Mouse (Mus musculus): ENCODE measurements around the gene Car15.

Gene Car15

DNA sequence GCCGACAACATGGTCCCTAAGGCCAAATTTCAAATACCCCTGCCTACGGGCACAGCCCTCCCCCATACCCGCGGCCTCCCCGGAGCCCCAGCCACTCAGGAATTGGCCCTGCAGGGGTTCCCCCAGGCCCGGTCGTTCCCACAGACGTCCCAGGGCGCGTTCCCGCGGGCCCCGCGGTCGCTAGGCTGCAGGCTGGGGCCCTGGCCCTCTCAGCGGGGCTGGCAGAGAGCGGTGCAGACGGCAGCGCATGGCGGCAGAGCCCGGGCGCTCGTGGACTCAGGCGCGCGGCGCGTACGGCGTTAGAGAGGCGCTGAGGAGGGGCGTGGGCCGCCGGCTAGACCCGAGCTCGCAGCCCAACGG, 4.9 kb downstream of the Car15 start:
- DNase-seq (ENCODE audit: low spot score): peak; percentile 41

DNA sequence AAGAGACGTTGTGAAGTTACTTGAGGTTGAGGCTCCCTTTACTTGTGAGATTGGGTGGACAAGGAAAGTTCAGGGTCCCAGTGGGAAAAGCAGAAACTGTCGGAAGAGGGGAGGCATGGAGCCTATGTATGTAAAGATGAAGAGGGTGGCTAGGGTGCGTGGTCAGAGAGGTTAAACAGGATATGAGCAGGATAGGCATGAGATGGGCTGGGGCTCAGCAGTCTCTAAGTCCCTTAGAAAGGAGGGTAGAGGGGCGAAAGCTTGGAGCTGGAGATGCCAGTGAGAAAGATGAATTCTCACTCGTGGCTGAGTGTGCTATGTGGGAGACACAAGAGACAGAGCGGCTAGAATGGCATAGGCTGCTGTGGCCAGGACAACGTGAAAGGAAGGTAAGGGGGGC, 5.3 kb downstream of the Car15 start, which contains the start of gene B830017H08Rik:
Gene B830017H08Rik (plus strand): TSS at position 301 of the 400 bp plus-strand sequence.
- no peak for DNase-seq (ENCODE audit: low spot score)

DNA sequence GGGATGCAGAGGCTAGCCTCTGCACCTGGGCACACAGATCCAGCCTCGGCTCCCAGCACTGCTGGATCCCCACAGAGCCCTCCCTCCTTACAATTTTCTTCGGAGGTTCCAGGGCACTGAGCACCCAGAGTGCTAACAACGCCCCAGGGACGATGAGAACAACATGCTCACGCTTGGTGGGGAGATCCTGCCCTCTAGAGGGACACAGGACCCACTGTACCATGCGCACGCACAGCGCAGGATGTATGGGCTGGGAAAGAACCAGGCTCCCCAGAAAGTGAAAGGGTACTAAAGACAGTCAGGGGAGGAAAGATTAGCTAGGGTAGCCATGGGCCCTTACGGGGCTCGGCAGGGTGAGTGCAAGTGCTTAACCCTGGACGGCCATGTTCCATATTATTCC, 6.4 kb downstream of the Car15 start:
- no peak for DNase-seq (ENCODE audit: low spot score)

DNA sequence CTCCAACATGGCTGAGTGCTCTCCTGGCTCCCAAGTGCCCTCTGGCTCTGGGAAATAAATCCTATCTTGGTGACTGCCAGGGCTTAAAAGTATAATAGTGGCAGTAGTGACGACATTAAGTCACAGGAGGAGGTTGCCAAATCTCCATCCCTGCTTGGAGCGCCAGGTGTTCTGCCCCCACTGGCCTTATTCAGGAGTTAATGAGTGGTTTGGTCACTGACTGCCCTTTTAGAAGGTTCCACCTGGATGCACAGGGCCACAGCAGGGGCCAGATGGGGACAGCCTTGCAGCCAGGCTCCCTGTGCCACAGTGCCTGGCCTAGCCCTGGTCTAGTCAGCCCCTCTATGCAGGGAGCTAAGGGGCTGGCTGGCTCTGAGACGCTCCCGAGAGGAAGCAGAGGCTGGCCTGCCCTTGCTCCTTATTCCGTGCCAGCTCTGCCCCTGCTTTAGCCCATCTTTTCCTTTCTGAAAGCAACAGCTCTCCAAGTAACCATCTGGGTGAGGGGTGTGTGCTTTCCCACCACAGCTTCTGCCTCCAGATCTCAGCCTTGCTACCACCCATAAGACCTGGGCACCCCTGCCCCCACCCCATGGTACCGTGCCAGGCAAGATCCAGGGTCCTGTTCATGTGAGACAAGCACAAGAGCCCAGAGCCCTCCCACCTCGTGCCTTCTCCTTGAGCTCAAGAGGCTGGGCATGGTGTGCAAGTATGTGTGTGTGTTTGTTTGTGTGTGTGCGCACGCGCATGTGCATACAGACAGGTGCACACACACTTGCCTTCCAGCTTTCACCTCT, 7.6 kb downstream of the Car15 start:
- DNase-seq (ENCODE audit: low spot score): no peak

DNA sequence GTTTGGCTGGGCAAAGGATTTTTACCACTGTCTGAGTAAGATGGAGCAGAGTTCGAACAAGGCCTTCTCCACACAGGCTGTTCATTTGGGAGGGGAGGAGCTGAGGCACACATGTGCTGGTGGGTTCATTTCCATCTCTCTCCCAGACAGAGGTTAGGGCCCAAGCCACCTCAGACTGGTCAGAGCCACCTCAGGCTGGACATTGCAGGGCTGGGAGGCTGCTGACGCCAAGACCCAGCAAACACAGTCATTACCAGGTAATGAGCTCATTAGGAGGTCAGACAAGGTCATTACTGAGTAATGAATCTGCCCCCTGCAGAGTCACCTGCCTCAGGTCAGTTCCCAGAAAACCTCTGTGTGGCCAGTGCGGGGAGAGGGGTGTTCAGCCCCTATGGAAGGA, 9.3 kb downstream of the Car15 start:
- no peak for DNase-seq (ENCODE audit: low spot score)

DNA sequence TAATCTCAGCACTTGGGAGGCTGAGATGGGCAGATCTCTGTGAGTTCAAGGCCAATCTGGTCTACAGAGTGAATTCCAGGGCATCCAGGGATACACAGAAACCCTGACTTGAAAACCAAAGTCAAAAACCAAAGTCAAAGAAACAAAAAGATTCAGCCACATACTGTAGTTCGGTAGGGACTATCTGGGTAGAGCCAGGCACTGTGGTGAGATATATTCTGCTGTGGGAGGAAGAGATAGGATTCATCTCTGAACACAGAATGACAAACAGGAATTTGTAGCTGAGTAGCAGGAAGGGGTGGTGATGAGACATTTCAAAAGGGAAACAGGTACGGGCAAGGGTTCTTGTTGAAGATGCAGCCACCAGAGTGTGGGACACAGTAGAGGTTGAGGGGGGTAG, 9.9 kb downstream of the Car15 start:
- DNase-seq (ENCODE audit: low spot score): no peak

DNA sequence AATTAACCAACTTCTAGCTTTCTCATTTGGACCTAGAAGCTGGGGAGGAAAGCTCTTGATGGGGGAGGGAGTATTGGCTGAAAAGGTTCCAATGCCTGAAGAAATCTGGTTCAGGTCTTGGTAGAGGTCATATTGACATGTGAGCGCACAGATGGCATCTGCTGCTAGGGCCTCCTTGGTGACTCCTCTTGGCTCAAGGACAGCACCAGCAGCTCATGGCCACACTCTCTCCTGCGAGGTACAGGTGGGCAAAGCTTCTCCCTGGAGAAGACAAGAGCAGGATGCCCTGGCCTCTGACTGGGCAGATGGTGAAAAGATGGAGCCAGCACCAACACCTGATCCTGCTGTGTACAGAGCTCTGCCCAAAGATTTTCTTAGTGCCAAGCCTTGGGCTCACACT, 11.7 kb downstream of the Car15 start:
- no peak for DNase-seq (ENCODE audit: low spot score)

DNA sequence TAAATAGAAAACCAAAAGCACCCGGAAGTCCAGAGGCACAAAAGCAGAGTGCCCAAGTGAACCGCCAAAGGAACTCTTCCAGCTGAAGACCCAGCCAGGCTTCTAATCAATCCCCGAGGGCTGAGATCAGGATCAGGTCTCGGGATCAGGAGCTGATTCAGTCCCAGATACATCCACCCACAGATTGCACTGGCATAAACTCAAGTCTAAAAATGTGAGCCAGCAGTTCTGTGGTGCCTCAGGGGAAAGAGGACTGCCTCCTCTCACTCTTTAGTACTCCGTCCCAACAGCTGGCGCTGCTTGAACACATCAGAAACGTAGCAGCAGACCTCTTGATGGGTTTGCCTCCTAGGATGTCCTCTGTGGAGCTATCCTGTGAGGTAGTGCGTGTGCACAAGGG, 21.6 kb downstream of the Car15 start:
- DNase-seq (ENCODE audit: low spot score): no peak

DNA sequence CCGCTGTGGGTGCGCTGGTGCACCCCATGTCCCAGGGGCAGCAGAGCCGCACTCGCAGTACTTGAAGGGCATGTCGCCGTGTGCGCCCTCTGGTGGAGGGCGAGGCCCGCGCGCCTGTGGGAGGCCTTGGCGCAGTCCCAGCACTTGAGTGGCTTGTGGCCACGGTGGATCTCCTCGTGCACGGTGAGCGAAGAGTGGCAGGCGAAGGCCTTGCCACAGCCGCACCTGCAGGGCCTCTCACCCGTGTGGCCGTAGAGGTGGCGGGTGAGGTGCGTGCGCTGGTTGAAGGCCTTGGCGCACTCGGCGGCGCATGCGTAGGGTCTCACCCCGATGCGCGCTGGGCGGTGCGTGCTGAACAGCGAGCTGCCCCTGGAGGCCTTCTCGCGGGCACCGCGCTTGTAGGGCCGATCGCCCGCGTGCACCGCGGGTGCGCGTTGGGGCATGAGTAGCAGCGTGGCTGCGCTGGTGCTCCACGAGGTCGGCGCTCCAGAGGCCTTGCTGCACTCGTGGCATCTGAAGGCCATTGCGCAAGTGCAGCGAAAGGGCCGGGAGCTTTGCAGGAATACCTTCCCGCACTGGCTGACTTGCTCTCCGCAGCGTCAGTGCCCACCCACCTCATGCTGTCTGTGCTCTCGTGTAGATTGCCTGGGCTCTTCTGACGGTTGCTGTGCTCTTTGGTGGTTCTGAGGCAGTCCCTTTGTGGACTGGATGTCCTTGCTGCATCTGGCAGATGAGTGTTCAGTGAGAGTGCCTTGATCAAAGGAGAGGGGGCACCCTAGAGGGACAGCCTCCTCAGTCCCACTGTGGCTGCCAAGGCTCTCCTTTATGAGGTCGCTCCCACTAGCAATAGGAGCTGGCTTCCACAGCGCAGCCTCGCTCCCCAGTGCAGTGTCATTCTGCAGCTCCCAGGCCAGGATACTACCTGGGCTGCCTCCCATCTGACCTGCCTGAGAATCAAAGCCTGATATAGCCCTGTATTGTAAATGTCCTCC, 22.5 kb downstream of the Car15 start:
- DNase-seq (ENCODE audit: low spot score): peak; percentile 77

DNA sequence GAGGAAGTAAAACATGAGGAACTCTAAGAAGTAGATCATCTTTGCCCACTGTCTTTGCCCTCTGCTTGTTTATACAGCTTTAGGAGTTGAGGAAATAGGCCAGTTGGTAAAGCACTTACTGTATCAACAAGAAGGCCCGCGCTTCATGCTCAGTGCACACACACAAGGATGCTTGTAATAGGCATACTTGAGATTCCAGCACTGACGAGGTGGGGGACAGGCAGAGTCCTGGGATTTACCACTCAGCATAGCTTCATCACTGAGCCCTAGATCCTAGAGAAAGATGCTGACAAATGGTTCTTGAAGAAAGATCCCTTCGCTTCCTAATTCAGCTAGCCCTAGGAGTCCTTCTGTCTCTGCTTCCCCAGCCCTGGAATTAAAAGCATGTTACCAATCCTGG, 25.0 kb downstream of the Car15 start:
- DNase-seq (ENCODE audit: low spot score): no peak

DNA sequence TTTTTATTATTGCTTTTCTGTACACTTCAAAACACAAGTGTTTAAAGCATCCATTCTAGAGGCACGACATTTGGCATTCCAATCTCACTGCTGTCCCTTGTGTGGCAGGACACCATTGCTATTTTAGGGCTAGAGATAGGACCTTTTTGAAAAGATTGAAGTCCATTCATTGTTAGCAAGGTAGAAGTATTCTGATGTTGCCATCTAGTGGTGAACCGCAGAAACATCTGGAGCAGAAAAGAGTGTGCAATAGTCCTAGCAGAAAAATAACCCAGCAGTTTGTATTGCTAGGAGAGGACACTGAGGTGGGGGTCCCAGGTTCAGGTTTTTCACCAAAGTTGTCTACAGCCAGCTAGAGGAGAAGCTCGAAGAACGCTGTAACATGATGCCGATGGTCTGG, 26.0 kb downstream of the Car15 start:
- DNase-seq (ENCODE audit: low spot score): no peak

DNA sequence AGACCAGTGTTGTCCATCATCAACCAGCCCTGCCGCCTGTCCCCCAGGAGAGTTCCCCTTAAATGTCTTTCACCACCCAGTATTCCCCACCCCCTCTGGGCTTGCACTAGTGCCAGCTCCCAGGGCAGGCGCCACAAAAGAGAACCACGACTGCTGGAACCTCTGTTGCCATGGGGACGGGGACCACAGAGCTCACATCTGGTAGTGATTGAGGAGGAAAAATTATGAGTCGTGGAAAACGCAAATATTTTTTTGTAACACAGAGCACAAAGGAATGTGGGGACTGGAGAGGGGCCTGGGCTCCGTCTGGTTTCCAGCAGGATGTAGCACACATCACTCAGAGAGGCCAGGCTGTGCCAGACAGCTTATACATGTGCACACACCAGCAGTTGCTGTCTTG, 28.5 kb downstream of the Car15 start:
- no peak for DNase-seq (ENCODE audit: low spot score)

DNA sequence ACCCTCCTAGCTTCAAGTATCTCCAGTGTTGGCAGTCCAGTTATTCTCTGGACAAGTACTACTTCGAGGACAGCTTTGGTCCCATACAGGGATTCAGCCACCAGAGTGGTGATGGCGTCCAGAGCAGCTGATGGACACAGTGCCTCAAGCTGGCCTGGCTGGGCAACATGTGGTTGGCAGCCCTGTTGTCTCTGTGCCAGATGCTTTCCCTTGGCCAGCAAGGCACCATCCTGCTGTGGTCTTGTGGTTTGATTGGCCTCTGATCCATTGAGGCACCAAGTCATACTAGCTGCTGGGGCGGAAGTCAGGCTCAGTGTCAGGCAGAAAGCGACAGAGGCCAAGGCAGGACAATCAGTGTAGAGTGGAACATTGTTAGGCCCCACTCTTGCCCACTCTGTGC, 29.0 kb downstream of the Car15 start:
- DNase-seq (ENCODE audit: low spot score): no peak

DNA sequence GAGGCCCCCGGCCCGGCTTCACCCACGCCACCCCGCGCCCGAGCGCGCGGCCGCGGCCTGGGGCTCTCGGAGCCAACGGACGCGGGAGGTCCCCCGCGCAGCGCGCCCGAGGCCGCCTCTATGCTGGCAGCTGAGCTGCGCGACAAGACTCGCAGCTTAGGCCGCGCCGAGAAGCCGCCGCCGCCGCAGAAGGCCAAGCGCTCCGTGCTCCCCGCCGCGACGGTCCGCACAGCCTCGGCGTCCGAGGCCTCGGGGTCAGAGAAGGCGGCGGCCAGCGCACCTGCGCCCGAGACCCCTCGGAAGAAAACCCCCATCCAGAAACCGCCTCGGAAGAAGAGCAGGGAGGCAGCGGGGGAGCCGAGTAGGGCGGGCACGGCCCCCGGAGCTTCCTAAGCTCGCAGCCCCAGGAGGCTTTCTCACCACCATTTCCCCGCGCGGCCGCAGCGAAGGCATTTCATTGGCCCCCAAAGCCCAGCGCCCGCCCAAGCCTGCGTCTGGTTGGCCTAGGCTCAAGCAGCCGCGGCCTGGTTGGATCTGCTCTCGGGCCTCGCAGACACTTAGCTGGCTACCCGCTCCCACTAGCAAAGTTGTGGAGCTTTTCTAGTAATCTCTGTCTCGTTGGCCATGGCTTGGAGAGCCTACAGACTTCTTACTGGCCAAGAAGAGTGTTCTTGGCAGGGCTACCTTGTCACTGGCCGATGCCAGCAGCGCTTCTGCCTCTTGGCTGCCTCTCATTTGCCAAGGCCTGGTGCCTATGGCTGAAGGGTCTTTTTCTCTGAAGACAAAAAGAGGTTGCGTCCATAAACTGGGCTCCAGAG, 30.8 kb downstream of the Car15 start:
- peak; percentile 84 for DNase-seq (ENCODE audit: low spot score)

DNA sequence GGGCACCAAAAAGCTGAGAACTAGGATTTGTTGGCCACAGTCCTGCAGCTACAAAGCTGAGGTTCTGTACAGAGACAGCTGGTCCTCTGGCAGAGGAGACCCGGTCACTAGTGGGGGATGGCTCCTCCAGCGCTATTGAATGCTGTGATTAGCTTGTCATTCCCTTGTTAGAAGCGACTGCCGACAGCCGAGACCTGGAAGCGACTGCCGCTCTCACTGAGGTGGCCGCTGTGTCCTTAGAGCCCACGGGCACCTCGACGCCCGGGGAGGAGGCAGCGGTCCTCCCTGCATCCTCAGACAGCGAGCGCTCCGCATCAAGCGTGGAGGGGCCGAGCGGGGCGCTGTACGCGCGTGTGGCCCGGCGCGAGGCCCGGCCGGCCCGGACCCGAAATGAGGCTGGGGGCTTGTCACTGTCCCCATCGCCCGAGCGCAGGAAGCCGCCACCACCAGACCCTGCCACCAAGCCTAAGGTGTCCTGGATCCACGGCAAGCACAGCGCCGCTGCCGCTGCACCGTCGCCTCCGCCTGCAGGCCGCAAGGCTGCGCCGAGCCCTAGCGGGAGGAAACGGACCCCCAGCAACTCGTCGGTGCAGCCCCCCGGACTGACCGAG, 31.5 kb downstream of the Car15 start:
- no peak for DNase-seq (ENCODE audit: low spot score)

DNA sequence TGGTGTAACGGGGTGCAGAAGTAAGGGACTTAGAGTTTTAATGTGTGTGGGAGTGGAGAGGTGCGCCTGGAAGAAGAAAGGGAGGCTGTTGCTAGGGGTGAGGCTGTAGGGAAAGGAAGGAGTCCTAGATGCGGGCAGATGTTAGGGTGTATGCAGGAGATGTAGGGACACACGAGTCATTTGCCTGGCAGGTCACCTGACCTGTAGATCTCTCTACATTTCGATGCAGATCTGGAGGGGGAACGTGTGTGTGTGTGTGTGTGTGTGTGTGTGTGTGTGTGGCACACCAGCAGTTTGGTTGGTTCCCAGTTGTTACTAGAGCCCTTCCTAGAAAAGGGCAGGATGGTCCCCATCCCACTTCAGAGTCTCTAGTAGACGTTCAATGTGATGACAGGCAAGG, 33.2 kb downstream of the Car15 start:
- DNase-seq (ENCODE audit: low spot score): no peak

DNA sequence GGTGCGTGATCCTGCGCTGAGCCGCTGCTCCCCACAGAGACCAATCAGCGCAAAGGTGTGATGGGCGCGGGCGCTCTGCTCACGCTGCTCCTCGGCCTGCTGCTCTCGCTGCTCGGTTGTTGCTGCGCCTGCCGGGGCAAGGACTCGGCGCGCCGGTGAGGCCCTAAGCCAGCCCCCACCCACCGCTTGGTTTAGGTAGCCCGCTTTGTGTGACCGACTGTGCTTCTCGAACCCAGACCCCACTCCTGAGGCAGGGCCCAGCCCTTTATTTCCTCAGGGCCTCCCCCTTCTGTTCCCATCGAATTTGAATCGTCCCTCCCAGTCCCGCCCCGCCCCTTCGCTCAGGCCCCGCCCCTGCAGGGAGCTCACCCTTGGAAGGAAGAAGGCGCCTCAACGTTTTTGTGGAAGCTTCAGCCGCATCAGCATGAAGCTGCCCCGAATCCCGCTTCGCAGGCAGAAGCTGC, 33.7 kb downstream of the Car15 start:
- DNase-seq (ENCODE audit: low spot score): no peak

DNA sequence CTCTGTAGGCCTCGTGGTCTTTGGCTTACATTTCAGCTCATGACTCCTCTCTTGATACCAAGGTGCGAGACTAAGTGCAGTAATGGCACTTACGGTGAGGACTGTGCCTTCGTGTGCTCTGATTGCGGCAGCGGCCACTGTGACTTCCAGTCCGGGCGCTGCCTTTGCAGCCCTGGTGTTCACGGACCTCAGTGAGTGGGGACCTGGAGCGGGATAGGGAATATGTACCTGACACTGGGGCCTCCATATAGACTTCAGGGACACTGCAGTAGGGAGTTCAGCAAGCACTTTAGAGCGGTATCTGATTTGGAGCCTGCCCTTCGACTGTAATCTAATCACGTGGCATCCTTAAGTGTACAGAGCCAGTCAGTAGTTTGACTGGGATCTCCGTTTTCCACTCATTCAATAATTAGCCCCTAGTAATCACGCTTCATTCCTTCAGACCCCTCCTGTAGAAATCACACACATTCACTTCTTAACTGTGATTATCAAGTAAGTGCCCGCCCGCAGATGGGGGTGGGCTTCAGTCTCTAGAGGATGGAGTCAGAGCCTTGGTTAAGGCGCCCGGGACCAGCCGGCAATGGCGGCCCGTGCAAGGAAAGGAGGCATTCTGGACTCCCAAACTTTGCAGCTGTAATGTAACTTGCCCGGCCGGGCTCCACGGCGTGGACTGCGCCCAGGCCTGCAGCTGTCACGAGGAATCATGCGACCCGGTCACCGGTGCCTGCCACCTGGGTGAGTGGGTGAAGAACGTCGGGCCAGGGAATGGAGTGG, 34.3 kb downstream of the Car15 start:
- no peak for DNase-seq (ENCODE audit: low spot score)

DNA sequence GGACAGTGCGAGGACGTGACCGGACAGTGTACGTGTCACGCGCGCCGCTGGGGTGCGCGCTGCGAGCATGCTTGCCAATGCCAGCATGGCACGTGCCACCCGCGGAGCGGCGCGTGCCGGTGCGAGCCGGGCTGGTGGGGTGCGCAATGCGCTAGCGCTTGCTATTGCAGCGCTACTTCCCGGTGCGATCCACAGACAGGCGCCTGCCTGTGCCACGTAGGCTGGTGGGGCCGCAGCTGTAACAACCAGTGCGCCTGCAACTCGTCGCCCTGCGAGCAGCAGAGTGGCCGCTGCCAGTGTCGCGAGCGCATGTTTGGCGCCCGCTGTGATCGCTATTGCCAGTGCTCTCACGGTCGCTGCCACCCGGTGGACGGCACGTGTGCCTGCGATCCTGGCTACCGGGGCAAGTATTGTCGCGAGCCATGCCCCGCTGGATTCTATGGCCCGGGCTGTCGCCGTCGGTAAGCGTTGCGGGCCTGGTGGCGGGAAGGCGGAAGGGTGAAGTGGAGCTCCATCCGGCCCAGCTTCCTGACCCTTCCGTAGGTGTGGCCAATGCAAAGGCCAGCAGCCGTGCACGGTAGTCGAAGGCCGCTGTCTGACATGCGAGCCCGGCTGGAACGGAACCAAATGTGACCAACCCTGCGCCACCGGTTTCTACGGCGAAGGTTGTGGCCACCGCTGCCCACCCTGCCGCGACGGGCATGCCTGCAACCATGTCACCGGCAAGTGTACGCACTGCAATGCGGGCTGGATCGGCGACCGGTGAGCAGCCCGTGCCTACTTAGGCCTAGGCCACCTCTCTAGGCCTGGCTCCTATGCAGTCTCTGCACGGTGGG, 35.1 kb downstream of the Car15 start:
- DNase-seq (ENCODE audit: low spot score): no peak

DNA sequence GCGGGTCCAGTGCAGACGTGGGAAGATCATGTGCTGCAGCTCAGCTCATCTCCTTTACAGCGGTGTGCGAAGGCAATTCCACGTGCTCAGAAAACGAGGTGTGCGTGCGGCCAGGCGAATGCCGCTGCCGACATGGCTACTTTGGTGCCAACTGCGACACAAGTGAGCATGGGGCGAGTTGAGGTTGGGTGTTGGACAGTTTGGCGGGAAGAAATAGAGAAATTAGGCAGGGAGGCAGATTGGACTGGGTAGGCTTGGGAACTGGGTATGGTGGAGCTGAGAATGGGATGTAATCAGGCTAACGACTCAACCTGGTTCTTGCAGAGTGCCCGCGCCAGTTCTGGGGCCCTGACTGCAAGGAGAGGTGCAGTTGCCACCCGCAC, 35.7 kb downstream of the Car15 start:
- DNase-seq (ENCODE audit: low spot score): no peak
